Mouse (Mus musculus) subcutaneous adipose tissue, adult 2 months (tissue): Measurements from ENCODE around the gene Gm21820. TPM values are rescaled to one million over a fixed set of nuclear protein-coding genes. Genes with fewer than 3 reads are reported as not detected.

Experiments used
- polyA plus RNA-seq: library from polyadenylated mRNA; depleted of rRNA; stranded (reverse); fragments of >200 nt; gene quantifications from 2 replicates; pipeline ENCODE4 v1.2.3, GENCODE M21; 2012; ENCODE audit warnings: low replicate concordance; rRNA removed

The Gm21820 gene
- not detected in 2 replicates for polyA plus RNA-seq

DNA sequence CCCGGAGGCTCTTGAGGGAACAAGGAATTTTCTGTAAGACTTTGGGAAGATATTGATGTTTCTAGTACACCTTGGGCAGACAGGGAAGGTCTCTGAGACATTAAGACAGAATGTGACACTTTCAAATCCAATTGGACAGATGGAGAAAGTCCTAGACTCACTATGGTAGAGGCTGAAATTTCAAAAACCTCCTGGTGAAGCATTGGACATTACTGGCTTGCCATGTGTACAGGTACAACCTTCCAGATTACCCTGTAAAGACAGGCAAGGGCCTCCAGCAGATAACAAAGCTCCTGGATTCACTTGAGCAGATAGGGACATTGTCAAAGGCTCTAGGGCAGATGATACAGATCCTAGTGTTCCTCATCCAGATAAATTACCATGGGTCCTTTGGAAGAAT, at the start of gene Gm21820:
Gene Gm21820 (minus strand): TSS at position 101 of the 400 bp plus-strand sequence.

Other genes starting within 250 kb of the Gm21820 start
- gene Gm20918, start 205.5 kb downstream of the Gm21820 start, polyA plus RNA-seq = not detected in 2 replicates